9 mouse cellular contexts compared by ENCODE assay signal in genomic region chr4:58146676-58147075, GRCm38 (mm10). TPM values are rescaled to one million over a fixed set of nuclear protein-coding genes. Genes with fewer than 3 reads are reported as not detected.
DNase-seq lines count a peak whose midpoint lies in the region; ATAC-seq and TF ChIP-seq lines count a peak whose summit lies in the region.
"Had no signal": no experiment of that assay in that cellular context is flagged by ENCODE, and none has a peak within 500 bp of the region (broad histone marks: within the 10 kb centered on the region; RNA-seq: fewer than 3 reads in every experiment).

No protein-coding gene starts in this region.

- no peak overlapping the region for H3K27ac ChIP-seq in kidney, postnatal 0 days
- no peak overlapping the region for H3K27ac ChIP-seq in kidney, embryonic 16.5 days (ENCODE audit: low read length)
- H3K27ac ChIP-seq: liver, embryonic 13.5 days had no signal

- peak; percentile 14; the same call in 1 of the 2 replicates for TF ChIP-seq CTCF in kidney, postnatal 0 days (IDR thresholded peaks at IDR 0.05; ENCODE audit: low read depth)

- H3K36me3 ChIP-seq in kidney, postnatal 0 days (ENCODE audit: insufficient read depth, low read length) = no peaks in the 10 kb centered on the region
- H3K36me3 ChIP-seq in kidney, embryonic 16.5 days (ENCODE audit: insufficient read depth, low read length) = 0 out of 2 replicates have a peak, but pooled peaks cover 2% of the 10 kb centered on the region
- H3K36me3 ChIP-seq: liver, embryonic 13.5 days had no signal

- no peaks in the 10 kb centered on the region for H3K27me3 ChIP-seq in kidney, postnatal 0 days (ENCODE audit: insufficient read depth, low read length)
- H3K27me3 ChIP-seq in kidney, embryonic 16.5 days (ENCODE audit: insufficient read depth, low read length) = no peaks in the 10 kb centered on the region
- H3K27me3 ChIP-seq: liver, embryonic 13.5 days had no signal

- no peak overlapping the region for H3K4me2 ChIP-seq in kidney, postnatal 0 days (ENCODE audit: low read length)
- no peak overlapping the region for H3K4me2 ChIP-seq in kidney, embryonic 16.5 days (replicated peaks; ENCODE audit: low read depth, low read length)
- H3K4me2 ChIP-seq: liver, embryonic 13.5 days had no signal

- H3K4me3 ChIP-seq in kidney, postnatal 0 days (replicated peaks; ENCODE audit: low read depth, low read length) = no peak overlapping the region
- H3K4me3 ChIP-seq in kidney, embryonic 16.5 days (ENCODE audit: low read length) = no peak overlapping the region
- H3K4me3 ChIP-seq: liver, embryonic 13.5 days had no signal

- no peak for ATAC-seq in kidney, postnatal 0 days (replicated peaks; ENCODE audit: low FRiP score, low read depth)
- no peak for ATAC-seq in kidney, embryonic 16.5 days (ENCODE audit: low FRiP score, low TSS enrichment)

- WGBS in kidney, postnatal 0 days = 100% methylated on average over 2 of the region's 2 CpGs
- 94% methylated on average over 2 of the region's 2 CpGs for WGBS in kidney, embryonic 16.5 days

- no peaks in the 10 kb centered on the region for H3K9me3 ChIP-seq in kidney, postnatal 0 days (replicated peaks; ENCODE audit: low read length)
- peaks cover 6% of the 10 kb centered on the region for H3K9me3 ChIP-seq in kidney, embryonic 16.5 days (ENCODE audit: low read length)

- DNase-seq in kidney, postnatal 0 days (ENCODE audit: low spot score) = no peak
- DNase-seq in thymus, postnatal 14 days = peak; percentile 5
- DNase-seq in thymus, adult 18-20 months = no peak
- peak; percentile 3 for DNase-seq in WW6 (ENCODE audit: low read depth, low spot score)
- DNase-seq in Muller cell, postnatal 12 days (ENCODE audit: inconsistent ontology term) = no peak
- no peak for DNase-seq in lung, postnatal 10 days
- DNase-seq: adrenal gland, postnatal 14 days; liver, embryonic 13.5 days had no signal

- no peaks in the 10 kb centered on the region for H3K4me1 ChIP-seq in kidney, postnatal 0 days (replicated peaks; ENCODE audit: insufficient read depth, low read length)
- no peaks in the 10 kb centered on the region for H3K4me1 ChIP-seq in kidney, embryonic 16.5 days (ENCODE audit: insufficient read depth, low read length)
- H3K4me1 ChIP-seq: liver, embryonic 13.5 days had no signal

- H3K9ac ChIP-seq in kidney, postnatal 0 days (ENCODE audit: low read depth, low read length) = no peak overlapping the region
- no peak overlapping the region for H3K9ac ChIP-seq in kidney, embryonic 16.5 days (replicated peaks; ENCODE audit: low read length)
- H3K9ac ChIP-seq: liver, embryonic 13.5 days had no signal

RNA-seq across cellular contexts. Expression of gene Svep1, which starts 60.0 kb away (rescaled TPM):
- 2.4 and 2.5 TPM in 2 replicates for polyA plus RNA-seq in kidney, postnatal 0 days (2015; fragmentation: Nextera tagmentation; extraction: Ambion mirVana)
- polyA plus RNA-seq in kidney, embryonic 16.5 days (2015; fragmentation: Nextera tagmentation; extraction: Ambion mirVana) = 3.1 and 3.6 TPM in 2 replicates

Comparison
In these comparisons a context has a peak if more than half of its experiments do, and no peak if none do; other contexts are left out.
1. DNase-seq: peak in thymus, postnatal 14 days (single experiment) and WW6 (single experiment); none in kidney, postnatal 0 days (single experiment), thymus, adult 18-20 months (0 of 2), Muller cell, postnatal 12 days (single experiment) and lung, postnatal 10 days (single experiment).